Mouse (Mus musculus) CH12.LX (cell line): ENCODE data around the gene Gm12216. TPM values are rescaled to one million over a fixed set of nuclear protein-coding genes. Genes with fewer than 3 reads are reported as not detected.

Experiments used
- DNase-seq: peaks from one replicate; pipeline ENCODE4 v3.0.0-alpha.2; 2013; ENCODE audit errors: extremely low read depth
- H3K27ac ChIP-seq: 2 replicates; pipeline ENCODE4 v1.5.1; 2012; ENCODE audit warnings: low read depth, mild to moderate bottlenecking, control low read depth, moderate library complexity; ENCODE audit not compliant: insufficient read depth
- H3K27me3 ChIP-seq: replicated peaks from 2 replicates; pipeline ENCODE3; 2012; ENCODE audit warnings: inconsistent platforms
- H3K36me3 ChIP-seq, 2 experiments: replicated peaks in 1 of 2; 2 replicates each; pipeline versions ENCODE3 to v1.6.1; 2012; ENCODE audit warnings: inconsistent platforms in 1 of 2, low read length in 1 of 2, mild to moderate bottlenecking in 1 of 2, mixed read lengths in 1 of 2, moderate library complexity in 1 of 2; ENCODE audit not compliant: control insufficient read depth in 1 of 2, insufficient read depth in 1 of 2
- H3K4me1 ChIP-seq, 2 experiments: 2 replicates each; pipeline ENCODE4 v1.6.1; 2012; ENCODE audit warnings: inconsistent platforms in 1 of 2, moderate library complexity in 1 of 2; ENCODE audit not compliant: insufficient read depth in 2 of 2, control insufficient read depth in 1 of 2
- H3K4me2 ChIP-seq: 2 replicates; pipeline ENCODE4 v1.6.1; 2012; ENCODE audit warnings: low read depth, mild to moderate bottlenecking, control low read depth; ENCODE audit not compliant: poor library complexity, insufficient read depth, severe bottlenecking
- H3K4me3 ChIP-seq, 3 experiments: fragments of 150-350 bp in 1 of 3; sonication (generic) in 1 of 3; replicated peaks in 1 of 3; 2 replicates each; pipeline versions ENCODE3 to v1.5.1; 2011 to 2012; ENCODE audit warnings: low read depth in 2 of 3, low read length in 2 of 3, mild to moderate bottlenecking in 2 of 3, moderate library complexity in 2 of 3, control low read depth in 1 of 3, improper control_type of control experiment in 1 of 3, inconsistent platforms in 1 of 3, mixed read lengths in 1 of 3; ENCODE audit not compliant: poor library complexity in 1 of 3
- H3K79me2 ChIP-seq: replicated peaks from 2 replicates; pipeline ENCODE4 v1.6.1; 2012; ENCODE audit warnings: mild to moderate bottlenecking, moderate library complexity; ENCODE audit not compliant: control insufficient read depth, poor library complexity, insufficient read depth, severe bottlenecking; ENCODE audit errors: extremely low read depth
- H3K9ac ChIP-seq: 2 replicates; pipeline ENCODE4 v1.6.1; 2012; ENCODE audit warnings: low read depth, mild to moderate bottlenecking, control low read depth, moderate library complexity; ENCODE audit not compliant: insufficient read depth
- H3K9me3 ChIP-seq: replicated peaks from 2 replicates; pipeline ENCODE3; 2012; ENCODE audit warnings: low read length, inconsistent platforms, mixed read lengths
- BHLHE40 ChIP-seq: IDR thresholded peaks from 2 replicates; pipeline ENCODE4 v1.6.1; 2011; ENCODE audit warnings: mild to moderate bottlenecking, low read depth, low read length, improper control_type of control experiment
- CHD2 ChIP-seq: IDR thresholded peaks from 2 replicates; pipeline ENCODE4 v1.6.1; 2011; ENCODE audit warnings: low read length, improper control_type of control experiment
- CTCF ChIP-seq, 2 experiments: IDR thresholded peaks in 1 of 2; conservative IDR thresholded peaks in 1 of 2; 2 replicates each; pipeline ENCODE4 v1.5.1; 2011 to 2012; ENCODE audit warnings: low read depth in 2 of 2, low read length in 2 of 2, improper control_type of control experiment in 1 of 2, inconsistent platforms in 1 of 2, mild to moderate bottlenecking in 1 of 2, moderate library complexity in 1 of 2
- E2F4 ChIP-seq: IDR thresholded peaks from 2 replicates; pipeline ENCODE4 v1.6.1; 2011; ENCODE audit warnings: low read depth, low read length, improper control_type of control experiment; ENCODE audit not compliant: insufficient replicate concordance
- ELF1 ChIP-seq: IDR thresholded peaks from 2 replicates; pipeline ENCODE4 v1.6.1; 2014; ENCODE audit warnings: low read depth, mild to moderate bottlenecking, inconsistent platforms, low read length, improper control_type of control experiment
- ETS1 ChIP-seq: conservative IDR thresholded peaks from 2 replicates; pipeline ENCODE4 v1.6.1; 2012; ENCODE audit warnings: low read depth, mild to moderate bottlenecking, inconsistent platforms, low read length, improper control_type of control experiment, moderate library complexity
- MAFK ChIP-seq: IDR thresholded peaks from 2 replicates; pipeline ENCODE4 v1.6.1; 2011; ENCODE audit warnings: low read length, improper control_type of control experiment; ENCODE audit not compliant: insufficient replicate concordance
- MAX ChIP-seq: IDR thresholded peaks from 2 replicates; pipeline ENCODE4 v1.6.1; 2011; ENCODE audit warnings: low read length, improper control_type of control experiment
- MAZ ChIP-seq: IDR thresholded peaks from 2 replicates; pipeline ENCODE4 v1.6.1; 2012; ENCODE audit warnings: low read depth, mild to moderate bottlenecking, inconsistent platforms, low read length, improper control_type of control experiment, moderate library complexity
- MYC ChIP-seq: IDR thresholded peaks from 2 replicates; pipeline ENCODE4 v1.6.1; 2011; ENCODE audit warnings: low read depth, mild to moderate bottlenecking, improper control_type of control experiment, low read length
- NELFE ChIP-seq: IDR thresholded peaks from 2 replicates; pipeline ENCODE4 v1.6.1; 2011; ENCODE audit warnings: low read depth, low read length, improper control_type of control experiment
- NRF1 ChIP-seq: IDR thresholded peaks from 2 replicates; pipeline ENCODE4 v1.6.1; 2014; ENCODE audit warnings: low read depth, mild to moderate bottlenecking, inconsistent platforms, low read length, improper control_type of control experiment, moderate library complexity
- PAX5 ChIP-seq: IDR thresholded peaks from 2 replicates; pipeline ENCODE4 v1.6.1; 2012; ENCODE audit warnings: low read length, inconsistent platforms, mixed read lengths
- POLR2A ChIP-seq: IDR thresholded peaks from 2 replicates; pipeline ENCODE4 v1.6.1; 2011; ENCODE audit warnings: low read depth, mild to moderate bottlenecking, improper control_type of control experiment, low read length
- POLR2AphosphoS2 ChIP-seq: IDR thresholded peaks from 2 replicates; pipeline ENCODE4 v1.6.1; 2011; ENCODE audit warnings: low read depth, low read length, improper control_type of control experiment
- RAD21 ChIP-seq: IDR thresholded peaks from 2 replicates; pipeline ENCODE4 v1.6.1; 2011; ENCODE audit warnings: low read depth, mild to moderate bottlenecking, low read length, improper control_type of control experiment, moderate library complexity
- RCOR1 ChIP-seq: conservative IDR thresholded peaks from 2 replicates; pipeline ENCODE4 v1.6.1; 2012; ENCODE audit warnings: low read depth, mild to moderate bottlenecking, inconsistent platforms, low read length, improper control_type of control experiment
- TCF12 ChIP-seq: IDR thresholded peaks from 2 replicates; pipeline ENCODE4 v1.6.1; 2014; ENCODE audit warnings: low read depth, mild to moderate bottlenecking, inconsistent platforms, low read length, improper control_type of control experiment
- USF1 ChIP-seq: IDR thresholded peaks from 2 replicates; pipeline ENCODE4 v1.6.1; 2014; ENCODE audit warnings: low read depth, mild to moderate bottlenecking, inconsistent platforms, low read length, improper control_type of control experiment
- dilution Hi-C: fragments of 300-500 bp; cut with MboI; formaldehyde crosslinking; loops from 2 replicates; pipeline ENCODE4 v1.14.3; 2020; ENCODE audit warnings: low sequenced_read_pairs; ENCODE audit not compliant: extremely low pct_unique_long_range_greater_than_20kb, extremely low pct_ligation_motif_present
- in situ Hi-C: fragments of 300-500 bp; cut with MboI; formaldehyde crosslinking; loops from 3 replicates; pipeline ENCODE4 v1.14.3; 2019; ENCODE audit warnings: low sequenced_read_pairs, low pct_ligation_motif_present, low pct_unique_long_range_greater_than_20kb, mixed read lengths
- polyA plus RNA-seq: library from polyadenylated mRNA; unstranded; fragments of >175 nt; gene quantifications from 2 replicates; pipeline ENCODE4 v1.2.1, GENCODE M21; 2012; ENCODE audit warnings: low read depth; ENCODE audit not compliant: insufficient read length
- total RNA-seq, 2 experiments: library from RNA; depleted of rRNA; stranded (reverse); fragments of 300-350 nt in 1 of 2; fragments of >200 nt in 1 of 2; gene quantifications; 2 replicates each; pipeline ENCODE4 v1.2.3; 2012 to 2014

Gm12216 gene
- total and polyA plus RNA-seq, 3 experiments, result 0.56 to 2.7 (median 0.77) TPM

DNA sequence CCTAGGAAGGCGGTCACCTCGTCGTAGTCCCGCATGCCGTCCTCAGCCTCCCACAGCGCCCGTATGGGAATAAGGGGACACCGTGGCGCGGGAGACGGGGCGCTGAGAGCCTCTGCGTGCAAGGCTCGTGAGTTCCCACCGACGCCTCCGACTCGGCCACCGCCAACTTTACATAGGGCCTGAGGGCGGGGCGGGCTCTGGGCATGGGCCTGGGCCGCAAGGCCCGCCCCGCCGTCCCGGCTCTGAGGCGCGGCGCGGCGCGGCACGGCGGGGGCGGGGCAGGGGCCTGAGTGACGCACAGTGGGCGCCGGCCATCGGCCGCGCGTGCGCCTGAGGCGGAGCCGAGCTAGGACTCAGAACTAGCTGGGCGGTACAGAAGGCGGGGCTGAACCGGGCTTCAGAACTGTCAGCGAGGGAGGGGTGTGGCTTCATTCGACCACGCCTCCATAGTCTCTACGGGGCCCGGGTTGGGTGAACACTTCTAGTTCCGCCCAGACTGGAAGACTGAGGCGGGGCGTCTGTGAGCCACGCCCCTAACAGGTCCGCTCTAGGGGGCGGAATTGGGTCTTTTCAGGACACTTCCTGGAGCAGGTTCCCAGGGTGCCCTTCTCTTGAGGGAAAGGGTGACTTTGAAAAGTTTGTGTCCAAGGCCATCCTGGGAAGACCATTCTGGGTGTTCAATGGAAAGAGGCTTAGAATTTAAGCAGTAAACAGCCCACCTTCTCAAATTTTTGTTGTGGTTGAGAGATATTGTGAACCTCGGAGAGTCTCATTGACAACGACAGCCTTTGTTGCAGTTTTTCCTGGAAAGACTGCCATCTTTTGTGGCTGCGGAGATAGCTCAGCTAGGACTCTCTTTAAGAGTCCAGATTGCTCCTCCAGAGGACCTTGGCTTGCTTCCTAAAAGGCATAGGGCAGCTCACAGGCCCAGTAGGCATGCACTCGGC is 32.7 kb upstream of the Gm12216 start, which contains the start of gene Slc22a5 (continued):
- TF ChIP-seq CTCF (conservative IDR thresholded peaks at IDR 0.05 in 1 of 2, IDR thresholded peaks at IDR 0.05 in 1 of 2; ENCODE audit: low read depth in 2 of 2, low read length in 2 of 2), result peak in 1 of 2 experiments; percentile 36; a peak in 2 of 4 replicates
- TF ChIP-seq NRF1, result peak; percentile 99
- TF ChIP-seq POLR2A, result peak; percentile 84
- no peak for TF ChIP-seq USF1
- TF ChIP-seq ELF1, result peak; percentile 95
- TF ChIP-seq POLR2AphosphoS2, result peak; percentile 81; the same call in 1 of the 2 replicates
- no peak; the same call in 1 of the 2 replicates for TF ChIP-seq MAZ
- TF ChIP-seq BHLHE40, result peak; percentile 93
- TF ChIP-seq RAD21, result no peak
- TF ChIP-seq PAX5, result no peak
- no peak for TF ChIP-seq CHD2
- no peak for TF ChIP-seq RCOR1
- TF ChIP-seq E2F4, result no peak
- peak; percentile 37 for TF ChIP-seq MAX

DNA sequence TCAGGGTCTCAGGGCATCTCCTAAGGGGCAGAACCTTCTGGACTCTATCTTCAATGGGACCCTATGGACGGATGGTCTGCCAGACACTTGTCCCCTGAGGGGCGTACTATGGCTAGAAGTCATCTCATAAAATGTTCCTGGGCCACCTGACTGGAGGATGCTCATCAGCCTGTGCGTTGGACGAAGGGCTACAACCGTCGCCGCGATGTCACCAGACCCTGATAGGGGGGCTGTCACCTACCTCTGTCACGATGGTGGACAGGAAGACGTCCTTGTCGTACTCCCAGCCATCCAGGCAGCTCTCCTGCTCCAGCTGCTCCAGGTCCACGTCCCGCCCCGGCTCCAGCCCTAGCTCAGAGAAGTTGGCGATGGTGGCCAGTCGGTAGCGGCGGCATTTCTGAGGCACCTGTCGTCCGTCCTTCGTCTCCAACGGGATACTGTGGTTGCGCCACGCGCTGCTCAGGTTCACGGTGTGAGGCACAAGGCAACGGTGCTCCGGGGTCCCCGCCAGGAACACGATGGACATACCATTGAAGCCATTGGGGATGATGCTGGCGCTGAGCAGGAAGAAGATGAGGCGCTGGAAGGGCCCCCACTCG is 31.9 kb upstream of the Gm12216 start:
- no peak for DNase-seq

More for the DNA sequence above, 31.9 kb upstream of the Gm12216 start:
- in situ Hi-C loops, result no loop called here
- Histone ChIP-seq H3K9ac (peak overlapping the region; percentile 49), H3K27me3 (no peaks in the 10 kb centered on the region), H3K4me1 (peaks cover 4 to 32% of the 10 kb centered on the region in 2 experiments; a peak in 3 of 4 replicates), H3K79me2 (no peaks in the 10 kb centered on the region), H3K4me3 (peak overlapping the region; percentile 60 to 69 (median 69)), H3K4me2 (peak overlapping the region; percentile 26), H3K36me3 (peaks cover 0 to 8% of the 10 kb centered on the region in 2 experiments), H3K27ac (0 out of 2 replicates have a peak overlapping the region, but pooled peaks have one; percentile 3), H3K9me3 (no peaks in the 10 kb centered on the region)
- TF ChIP-seq POLR2A (no peak), MAFK (no peak), TCF12 (no peak), NELFE (no peak), RAD21 (no peak), ETS1 (no peak), MYC (no peak), E2F4 (no peak), NRF1 (no peak), RCOR1 (no peak)
- dilution Hi-C loops, result no loop called here
